Mouse (Mus musculus) brain, embryonic 18.5 days (tissue): ENCODE measurements around the gene Klra1.
"Not testable (repeated sequence)": the region's sequence is repeated elsewhere in the genome, so short reads cannot be mapped to it uniquely, and the experiment has no call there.

Experiments used
- DNase-seq: peaks from one replicate; pipeline ENCODE4 v3.0.0-alpha.2; 2012; ENCODE audit warnings: low read depth, low spot score

Klra1 gene

GRCm38 (mm10) chr6:130386750-130387149, at the start of gene Klra1:
Klra1 (minus strand) TSS chr6:130386874.
- no peak for DNase-seq

- no peak for DNase-seq
Observed at GRCm38 (mm10) chr6:130429511-130429910, 42.8 kb upstream of the Klra1 start.

- DNase-seq, result no peak
Observed at GRCm38 (mm10) chr6:130419158-130419557, 32.5 kb upstream of the Klra1 start.

GRCm38 (mm10) chr6:130404882-130405281, 18.2 kb upstream of the Klra1 start:
- DNase-seq, result no peak

GRCm38 (mm10) chr6:130385803-130386202, 871 bp downstream of the Klra1 start:
- DNase-seq, result no peak

GRCm38 (mm10) chr6:130382375-130382774, 4.3 kb downstream of the Klra1 start:
- DNase-seq, result no peak

- not testable (repeated sequence) for DNase-seq
Observed at GRCm38 (mm10) chr6:130345381-130345780, 41.3 kb downstream of the Klra1 start.

GRCm38 (mm10) chr6:130341973-130342372, 44.7 kb downstream of the Klra1 start:
- DNase-seq, result not testable (repeated sequence)

GRCm38 (mm10) chr6:130337411-130337810, 49.3 kb downstream of the Klra1 start, which contains the start of gene Klra3:
Klra3 (minus strand) TSS chr6:130337574.
- no peak for DNase-seq
